Comparison of ENCODE assay signal across 31 mouse cellular contexts in the genomic region with DNA sequence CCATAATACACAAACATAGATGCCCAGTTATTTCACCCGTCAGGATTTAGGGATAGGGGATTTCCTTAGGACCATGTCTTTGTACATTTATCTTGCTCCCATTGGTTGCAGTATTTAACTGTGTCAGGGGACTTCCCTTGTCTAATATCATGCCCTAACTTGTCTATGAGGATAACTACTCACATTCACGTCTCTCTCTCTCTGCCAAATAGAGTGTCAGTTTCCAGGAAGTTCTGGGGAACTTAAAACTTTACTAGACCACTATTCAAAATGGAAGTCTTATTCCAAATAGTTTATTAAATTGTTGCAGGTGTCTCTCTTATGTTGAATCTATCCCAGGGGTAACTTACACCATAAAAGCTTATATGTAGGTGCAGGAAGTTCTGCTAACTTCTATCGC.
"Had no signal": no experiment of that assay in that cellular context is flagged by ENCODE, and none has a peak within 500 bp of the region (broad histone marks: within the 10 kb centered on the region; RNA-seq: fewer than 3 reads in every experiment).

No protein-coding gene starts in this region.

- H3K4me2 ChIP-seq: limb, embryonic 12.5 days; limb, embryonic 13.5 days; limb, embryonic 15.5 days; liver, embryonic 11.5 days; liver, embryonic 12.5 days; liver, embryonic 13.5 days; liver, embryonic 15.5 days; lung, embryonic 14.5 days; lung, embryonic 15.5 days; midbrain, embryonic 12.5 days; midbrain, embryonic 13.5 days; midbrain, embryonic 15.5 days; neural tube, embryonic 12.5 days had no signal

- H3K9me3 ChIP-seq: limb, embryonic 10.5 days; limb, embryonic 12.5 days; limb, embryonic 13.5 days; limb, embryonic 15.5 days; liver, embryonic 12.5 days; liver, embryonic 13.5 days; liver, embryonic 15.5 days; lung, embryonic 15.5 days; megakaryocyte, embryonic 14.5 days; midbrain, embryonic 10.5 days; midbrain, embryonic 12.5 days; midbrain, embryonic 13.5 days; midbrain, embryonic 15.5 days; neural tube, embryonic 12.5 days had no signal

- H3K27ac ChIP-seq: left cerebral cortex, adult 2 months; limb, embryonic 10.5 days; limb, embryonic 12.5 days; limb, embryonic 13.5 days; limb, embryonic 15.5 days; liver, embryonic 12.5 days; liver, embryonic 13.5 days; liver, embryonic 14.5 days; liver, embryonic 15.5 days; lung, embryonic 15.5 days; macrophage; midbrain, embryonic 10.5 days; midbrain, embryonic 12.5 days; midbrain, embryonic 13.5 days; midbrain, embryonic 15.5 days; neural tube, embryonic 12.5 days had no signal

- H3K27me3 ChIP-seq: limb, embryonic 12.5 days; limb, embryonic 13.5 days; limb, embryonic 15.5 days; liver, embryonic 12.5 days; liver, embryonic 13.5 days; liver, embryonic 15.5 days; lung, embryonic 15.5 days; megakaryocyte, embryonic 14.5 days; midbrain, embryonic 12.5 days; midbrain, embryonic 13.5 days; midbrain, embryonic 15.5 days; neural tube, embryonic 12.5 days had no signal

- DNase-seq: left cerebral cortex, postnatal 4 days; liver; liver, embryonic 13.5 days; liver, postnatal 0 days; lung, adult 18-20 months; lung, adult 2 months; lung, embryonic 14.5 days; lung, postnatal 10 days; lung, postnatal 14 days; lung, postnatal 36 days; lung, postnatal 4 days had no signal

- ATAC-seq: liver, embryonic 12.5 days; liver, postnatal 0 days; lung, postnatal 0 days; midbrain, embryonic 13.5 days; midbrain, embryonic 15.5 days; midbrain, embryonic 16.5 days had no signal

- H3K4me1 ChIP-seq: limb, embryonic 10.5 days; limb, embryonic 12.5 days; limb, embryonic 13.5 days; limb, embryonic 15.5 days; lung, embryonic 15.5 days; midbrain, embryonic 10.5 days; midbrain, embryonic 12.5 days; midbrain, embryonic 13.5 days; midbrain, embryonic 15.5 days; neural tube, embryonic 12.5 days had no signal

- H3K9ac ChIP-seq: limb, embryonic 12.5 days; limb, embryonic 13.5 days; limb, embryonic 15.5 days; liver, embryonic 12.5 days; liver, embryonic 13.5 days; liver, embryonic 14.5 days; liver, embryonic 15.5 days; liver, postnatal 0 days; lung, embryonic 14.5 days; lung, embryonic 15.5 days; midbrain, embryonic 12.5 days; midbrain, embryonic 13.5 days; midbrain, embryonic 15.5 days; neural tube, embryonic 12.5 days had no signal

- H3K4me3 ChIP-seq: left cerebral cortex, adult 2 months; limb, embryonic 10.5 days; limb, embryonic 12.5 days; limb, embryonic 13.5 days; limb, embryonic 15.5 days; liver, embryonic 12.5 days; liver, embryonic 13.5 days; liver, embryonic 15.5 days; lung, embryonic 15.5 days; megakaryocyte, embryonic 14.5 days; midbrain, embryonic 10.5 days; midbrain, embryonic 12.5 days; midbrain, embryonic 13.5 days; midbrain, embryonic 15.5 days; myocyte; neural tube, embryonic 12.5 days had no signal
